Mouse (Mus musculus) lung, postnatal 0 days (tissue): ENCODE measurements at regions not wholly inside any gene's neighbourhood (a gene's known extent, or its start where the extent isn't known, plus 50 kb on each side); places are given as distances from the start of the nearest gene placed in this dataset.

ENCODE experiments used
- ATAC-seq: fragments of 200-750 bp; cut with Nextera tagmentation; 2 replicates; pipeline ENCODE4 v1.8.0; 2017; ENCODE audit warnings: moderate library complexity
- DNase-seq: peaks from one replicate; pipeline ENCODE4 v3.0.0-alpha.2; 2016; ENCODE audit warnings: low spot score
- H3K27ac ChIP-seq: fragments of 300-500 bp; sonication (generic); 2 replicates; pipeline ENCODE4 v1.5.1; 2014; ENCODE audit warnings: antibody characterized with exemption, mild to moderate bottlenecking, low read length, mixed read lengths
- H3K27me3 ChIP-seq: fragments of 300-500 bp; sonication (generic); replicated peaks from 2 replicates; pipeline ENCODE4 v1.6.1; 2014; ENCODE audit warnings: low read length, mixed read lengths; ENCODE audit not compliant: insufficient read depth
- H3K36me3 ChIP-seq: fragments of 300-500 bp; sonication (generic); 2 replicates; pipeline ENCODE4 v1.6.1; 2014; ENCODE audit warnings: low read length, mixed read lengths; ENCODE audit not compliant: insufficient read depth
- H3K4me1 ChIP-seq: fragments of 300-500 bp; sonication (generic); 2 replicates; pipeline ENCODE4 v1.6.1; 2014; ENCODE audit warnings: antibody characterized with exemption, low read depth, low read length, mixed read lengths; ENCODE audit not compliant: insufficient read depth
- H3K4me2 ChIP-seq: fragments of 300-500 bp; sonication (generic); replicated peaks from 2 replicates; pipeline ENCODE4 v1.6.1; 2014; ENCODE audit warnings: low read depth, mild to moderate bottlenecking, low read length, moderate library complexity, mixed read lengths
- H3K4me3 ChIP-seq: fragments of 300-500 bp; sonication (generic); 2 replicates; pipeline ENCODE4 v1.5.1; 2014; ENCODE audit warnings: low read depth, low read length
- H3K9ac ChIP-seq: fragments of 300-500 bp; sonication (generic); replicated peaks from 2 replicates; pipeline ENCODE4 v1.6.1; 2014; ENCODE audit warnings: low read depth, mild to moderate bottlenecking
- H3K9me3 ChIP-seq: fragments of 300-500 bp; sonication (generic); 2 replicates; pipeline ENCODE4 v1.6.1; 2016; ENCODE audit warnings: low read length, mixed read lengths
- CTCF ChIP-seq: IDR thresholded peaks from 2 replicates; pipeline ENCODE4 v1.5.1; 2016; ENCODE audit warnings: antibody characterized with exemption, mild to moderate bottlenecking
- EP300 ChIP-seq: IDR thresholded peaks from 2 replicates; pipeline ENCODE4 v1.6.1; 2016; ENCODE audit warnings: antibody characterized with exemption, mild to moderate bottlenecking, control low read depth
- WGBS: fragments of 180-500 bp; shearing (Covaris S2); extraction: QIAGEN DNeasy Blood & Tissue Kit; methylation state at CpG from one replicate; pipeline ENCODE4 v1.1.7; 2014; 5-methylcytosine and 5-hydroxymethylcytosine counted together

DNA sequence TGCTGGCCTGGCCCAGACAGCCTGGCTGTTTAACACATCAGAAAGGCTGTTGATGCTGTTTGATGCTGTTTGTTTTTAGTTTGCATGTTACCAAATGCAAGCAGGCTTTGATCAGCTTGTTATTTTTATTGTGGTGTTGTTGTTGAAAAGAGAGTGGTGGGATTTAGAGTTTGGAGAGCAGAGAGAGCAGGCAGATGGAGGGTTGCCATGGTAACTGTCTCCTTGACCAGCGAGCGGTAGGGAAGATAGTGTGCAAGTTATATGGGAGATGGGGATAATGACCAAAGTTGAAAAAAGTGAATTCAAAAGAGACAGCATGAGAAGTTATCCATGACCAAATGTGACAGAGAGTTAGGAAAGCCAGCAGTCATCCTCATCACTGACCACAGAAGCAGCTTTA lies 83.3 kb downstream of the Cmc2 start:
- no peak overlapping the region for H3K9ac ChIP-seq
- H3K4me1 ChIP-seq: no peaks in the 10 kb centered on the region
- H3K27me3 ChIP-seq: no peaks in the 10 kb centered on the region
- DNase-seq (no peak), ATAC-seq (no peak)
- H3K9me3 ChIP-seq: no peaks in the 10 kb centered on the region
- WGBS: 72% methylated on average over 2 of the region's 2 CpGs
- no peak overlapping the region for H3K4me3 ChIP-seq
- no peak overlapping the region for H3K27ac ChIP-seq
- H3K36me3 ChIP-seq: no peaks in the 10 kb centered on the region
- H3K4me2 ChIP-seq: no peak overlapping the region
- TF ChIP-seq EP300: no peak
- no peak for TF ChIP-seq CTCF

DNA sequence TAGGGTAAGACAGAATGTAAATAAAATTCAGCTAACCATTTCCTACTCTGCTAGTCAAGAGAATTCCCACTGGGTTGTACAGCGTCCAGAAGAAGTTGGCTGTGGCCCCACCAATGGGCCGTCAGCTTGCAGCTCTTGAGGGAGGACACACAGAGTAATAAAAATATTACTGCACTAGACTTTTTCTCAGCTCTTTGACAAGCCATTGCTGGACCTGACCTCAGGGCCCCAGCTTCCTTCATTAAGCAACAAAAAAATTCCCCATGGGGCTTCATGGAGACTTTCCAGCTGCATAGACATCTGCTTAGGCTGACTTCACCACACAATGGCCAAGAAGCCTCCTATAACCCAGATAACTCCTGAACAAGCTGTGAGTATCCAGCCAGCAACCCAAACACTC lies 89.1 kb downstream of the Cmc2 start:
- Histone ChIP-seq H3K27me3 (no peaks in the 10 kb centered on the region), H3K27ac (no peak overlapping the region), H3K4me2 (no peak overlapping the region), H3K4me3 (no peak overlapping the region), H3K9ac (no peak overlapping the region), H3K4me1 (no peaks in the 10 kb centered on the region), H3K9me3 (no peaks in the 10 kb centered on the region), H3K36me3 (no peaks in the 10 kb centered on the region)
- DNase-seq (peak; percentile 80), ATAC-seq (peak; percentile 86)
- TF ChIP-seq CTCF: no peak
- 43% methylated on average over 2 of the region's 2 CpGs for WGBS

DNA sequence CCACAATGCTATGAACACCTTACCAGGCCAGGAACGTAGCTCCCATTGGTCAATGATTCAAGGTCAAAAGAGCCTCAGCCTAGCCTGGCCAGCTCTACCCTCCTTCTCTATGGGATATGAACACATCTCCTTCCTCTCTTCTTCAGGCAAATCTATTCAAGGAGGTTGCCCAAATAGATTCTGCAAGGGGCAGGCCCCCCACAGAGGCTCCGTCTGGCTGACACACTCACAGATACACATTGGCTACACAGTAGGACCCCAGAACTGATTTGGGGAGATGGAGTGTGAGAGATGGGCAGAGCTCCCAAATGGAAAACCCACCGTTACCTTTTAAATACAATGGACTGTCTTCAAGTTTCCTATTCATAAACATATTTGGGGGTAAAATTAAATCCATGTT lies 91.6 kb downstream of the Cmc2 start:
- Histone ChIP-seq H3K4me2 (no peak overlapping the region), H3K9ac (no peak overlapping the region), H3K27me3 (no peaks in the 10 kb centered on the region), H3K27ac (no peak overlapping the region), H3K36me3 (no peaks in the 10 kb centered on the region), H3K4me3 (no peak overlapping the region), H3K9me3 (no peaks in the 10 kb centered on the region), H3K4me1 (no peaks in the 10 kb centered on the region)
- no peak for ATAC-seq
- 86% methylated on average over 3 of the region's 3 CpGs for WGBS
- DNase-seq: no peak
- TF ChIP-seq EP300 (no peak), CTCF (no peak)

DNA sequence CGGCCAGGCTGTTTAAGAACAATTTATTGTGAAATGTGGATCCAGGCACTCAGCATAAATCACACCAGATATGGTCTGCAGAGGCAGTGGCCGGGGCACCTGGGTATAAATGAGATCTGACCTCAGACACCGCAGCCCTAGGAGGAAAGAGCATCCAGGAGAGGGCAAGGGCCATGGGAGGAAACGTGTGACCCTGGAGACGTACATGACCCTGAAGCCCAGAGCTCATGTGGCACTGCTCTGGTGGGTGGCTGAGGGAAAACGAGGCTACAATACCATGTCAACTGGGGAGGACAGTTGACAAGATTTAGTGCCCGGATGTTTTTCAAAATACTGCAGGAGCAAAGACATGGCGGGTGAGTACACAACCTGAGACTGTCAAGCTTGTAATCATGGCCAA lies 93.0 kb downstream of the Cmc2 start:
- H3K27ac ChIP-seq: no peak overlapping the region
- DNase-seq (no peak), ATAC-seq (no peak)
- H3K9ac ChIP-seq: no peak overlapping the region
- no peaks in the 10 kb centered on the region for H3K4me1 ChIP-seq
- no peaks in the 10 kb centered on the region for H3K27me3 ChIP-seq
- no peak overlapping the region for H3K4me2 ChIP-seq
- TF ChIP-seq CTCF (no peak), EP300 (no peak)
- no peak overlapping the region for H3K4me3 ChIP-seq
- 70% methylated on average over 8 of the region's 8 CpGs for WGBS
- no peaks in the 10 kb centered on the region for H3K36me3 ChIP-seq
- H3K9me3 ChIP-seq: no peaks in the 10 kb centered on the region

DNA sequence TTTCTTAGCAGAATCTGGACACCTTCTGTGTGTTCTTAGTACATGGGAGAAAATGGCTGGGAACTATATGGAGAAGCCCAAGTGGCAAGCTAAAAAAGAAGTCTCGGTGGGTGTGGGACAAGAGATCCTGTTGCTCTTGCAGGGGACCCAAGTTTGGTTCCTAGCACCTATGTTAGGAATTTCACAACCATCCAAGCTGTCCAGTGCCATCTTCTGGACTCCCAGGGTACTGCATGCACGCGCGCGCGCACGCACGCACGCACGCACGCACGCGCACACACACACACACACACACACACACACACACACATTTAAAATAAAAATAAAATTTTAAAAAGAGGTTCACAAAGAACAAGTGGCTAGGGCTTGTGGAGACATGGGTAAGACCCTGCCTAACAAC lies 94.1 kb downstream of the Cmc2 start:
- Histone ChIP-seq H3K9me3 (no peaks in the 10 kb centered on the region), H3K4me1 (no peaks in the 10 kb centered on the region), H3K36me3 (no peaks in the 10 kb centered on the region), H3K27ac (no peak overlapping the region), H3K27me3 (no peaks in the 10 kb centered on the region), H3K9ac (no peak overlapping the region), H3K4me2 (no peak overlapping the region), H3K4me3 (no peak overlapping the region)
- 97% methylated on average over 13 of the region's 13 CpGs for WGBS
- ATAC-seq: no peak
- TF ChIP-seq EP300 (no peak), CTCF (0 out of 2 replicates have a peak, but pooled peaks have one; percentile 2)
- no peak for DNase-seq

DNA sequence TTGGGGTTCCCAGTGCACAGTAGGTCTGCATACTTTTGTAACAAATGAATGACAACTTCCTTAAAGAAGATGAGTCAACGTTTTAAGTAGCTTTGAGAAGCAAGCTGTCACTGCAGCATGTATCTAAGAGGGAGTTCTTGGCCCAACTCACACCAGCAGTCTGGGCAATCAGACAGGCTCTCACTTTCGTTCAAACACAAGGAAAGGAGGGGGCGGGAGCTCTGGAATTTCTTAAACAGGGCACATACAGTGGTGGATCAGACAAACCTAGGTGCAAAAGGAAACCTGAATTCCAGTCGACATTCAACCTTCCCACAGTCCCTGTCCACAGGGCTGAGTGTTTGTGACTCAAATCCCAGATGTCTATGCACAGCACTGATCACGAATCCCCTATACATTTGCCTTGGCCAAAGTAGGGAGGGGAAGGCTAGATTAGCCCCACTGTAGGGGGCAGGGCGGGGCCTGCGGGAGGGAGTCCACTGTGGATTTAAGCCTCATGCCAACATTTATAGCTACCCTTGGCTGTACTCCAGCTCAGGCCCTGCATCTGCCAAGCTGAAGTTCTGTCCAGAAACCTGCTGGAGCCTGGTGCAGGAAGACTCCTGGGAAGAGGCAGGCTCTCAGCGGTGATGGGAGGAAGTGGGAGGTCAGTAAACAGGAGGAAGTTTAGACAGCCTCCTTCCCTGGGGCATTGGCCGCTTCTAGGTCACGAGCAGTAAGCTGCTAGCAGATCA lies 81.5 kb upstream of the Cdyl2 start:
- H3K4me2 ChIP-seq: peak overlapping the region; percentile 37
- H3K9ac ChIP-seq: no peak overlapping the region
- no peak overlapping the region for H3K4me3 ChIP-seq

GRCm38 (mm10) chr8:116801313-116801712 lies 68.5 kb upstream of the Cdyl2 start:
- H3K4me3 ChIP-seq: no peak overlapping the region
- no peak overlapping the region for H3K9ac ChIP-seq
- H3K27ac ChIP-seq: no peak overlapping the region
- ATAC-seq: no peak
- no peaks in the 10 kb centered on the region for H3K27me3 ChIP-seq
- no peak for TF ChIP-seq CTCF
- TF ChIP-seq EP300: no peak
- H3K4me1 ChIP-seq: no peaks in the 10 kb centered on the region
- no peak for DNase-seq
- no peak overlapping the region for H3K4me2 ChIP-seq
- WGBS: 96% methylated on average over 32 of the region's 32 CpGs
- no peaks in the 10 kb centered on the region for H3K36me3 ChIP-seq
- no peaks in the 10 kb centered on the region for H3K9me3 ChIP-seq

More for the DNA sequence above, 81.5 kb upstream of the Cdyl2 start:
- TF ChIP-seq CTCF (no peak), EP300 (no peak)
- H3K27ac ChIP-seq: no peak overlapping the region
- no peaks in the 10 kb centered on the region for H3K36me3 ChIP-seq
- H3K4me1 ChIP-seq: peaks cover 3% of the 10 kb centered on the region; the same call in 1 of the 2 replicates
- DNase-seq (peak; percentile 66), ATAC-seq (peak; percentile 86)
- H3K9me3 ChIP-seq: no peaks in the 10 kb centered on the region
- WGBS: 9% methylated on average over 10 of the region's 10 CpGs
- no peaks in the 10 kb centered on the region for H3K27me3 ChIP-seq
